Mouse (Mus musculus) stomach, postnatal 0 days (tissue): ENCODE data around the gene Togaram2. TPM values are rescaled to one million over a fixed set of nuclear protein-coding genes. Genes with fewer than 3 reads are reported as not detected.

Experiments
- ATAC-seq: fragments of 200-750 bp; cut with Nextera tagmentation; 2 replicates; pipeline ENCODE4 v1.8.0; 2017; ENCODE audit not compliant: low FRiP score, low TSS enrichment
- DNase-seq: peaks from one replicate; pipeline ENCODE4 v3.0.0-alpha.2; 2016; ENCODE audit warnings: low spot score
- H3K27ac ChIP-seq: fragments of 300-500 bp; sonication (generic); replicated peaks from 2 replicates; pipeline ENCODE4 v1.5.1; 2014; ENCODE audit warnings: mild to moderate bottlenecking, control low read depth
- H3K27me3 ChIP-seq: fragments of 300-500 bp; sonication (generic); 2 replicates; pipeline ENCODE4 v1.6.1; 2014; ENCODE audit warnings: low read length; ENCODE audit not compliant: control insufficient read depth, insufficient read depth
- H3K36me3 ChIP-seq: fragments of 300-500 bp; sonication (generic); 2 replicates; pipeline ENCODE4 v1.6.1; 2014; ENCODE audit warnings: low read length, mixed read lengths; ENCODE audit not compliant: control insufficient read depth, insufficient read depth
- H3K4me1 ChIP-seq: fragments of 300-500 bp; sonication (generic); replicated peaks from 2 replicates; pipeline ENCODE4 v1.6.1; 2014; ENCODE audit warnings: antibody characterized with exemption; ENCODE audit not compliant: control insufficient read depth, insufficient read depth
- H3K4me2 ChIP-seq: fragments of 300-500 bp; sonication (generic); replicated peaks from 2 replicates; pipeline ENCODE4 v1.6.1; 2014; ENCODE audit warnings: low read depth, mild to moderate bottlenecking, control low read depth, moderate library complexity
- H3K4me3 ChIP-seq: fragments of 300-500 bp; sonication (generic); 2 replicates; pipeline ENCODE4 v1.5.1; 2014; ENCODE audit warnings: low read depth, low read length, control low read depth
- H3K9ac ChIP-seq: fragments of 300-500 bp; sonication (generic); 2 replicates; pipeline ENCODE4 v1.6.1; 2014; ENCODE audit warnings: mild to moderate bottlenecking, low read length, control low read depth, mixed read lengths
- H3K9me3 ChIP-seq: fragments of 300-500 bp; sonication (generic); 2 replicates; pipeline ENCODE4 v1.6.1; 2016; ENCODE audit warnings: low read length; ENCODE audit not compliant: control insufficient read depth
- CTCF ChIP-seq: IDR thresholded peaks from 2 replicates; pipeline ENCODE4 v1.5.1; 2016; ENCODE audit warnings: antibody characterized with exemption, low read depth, mild to moderate bottlenecking, moderate library complexity
- EP300 ChIP-seq: optimal IDR thresholded peaks from 2 replicates; pipeline ENCODE3; 2016; ENCODE audit warnings: antibody characterized with exemption
- WGBS: fragments of 180-500 bp; shearing (Covaris S2); extraction: QIAGEN DNeasy Blood & Tissue Kit; methylation state at CpG from one replicate; pipeline ENCODE4 v1.1.7; 2014; 5-methylcytosine and 5-hydroxymethylcytosine counted together
- polyA plus RNA-seq: library from polyadenylated mRNA; unstranded; fragments of >200 nt; fragmentation: Nextera tagmentation; extraction: Ambion mirVana; gene quantifications from 2 replicates; pipeline ENCODE4 v1.2.1, GENCODE M21; 2015

Gene Togaram2
- polyA plus RNA-seq, 1 experiment from 2014 or later: 0.55 TPM

DNA sequence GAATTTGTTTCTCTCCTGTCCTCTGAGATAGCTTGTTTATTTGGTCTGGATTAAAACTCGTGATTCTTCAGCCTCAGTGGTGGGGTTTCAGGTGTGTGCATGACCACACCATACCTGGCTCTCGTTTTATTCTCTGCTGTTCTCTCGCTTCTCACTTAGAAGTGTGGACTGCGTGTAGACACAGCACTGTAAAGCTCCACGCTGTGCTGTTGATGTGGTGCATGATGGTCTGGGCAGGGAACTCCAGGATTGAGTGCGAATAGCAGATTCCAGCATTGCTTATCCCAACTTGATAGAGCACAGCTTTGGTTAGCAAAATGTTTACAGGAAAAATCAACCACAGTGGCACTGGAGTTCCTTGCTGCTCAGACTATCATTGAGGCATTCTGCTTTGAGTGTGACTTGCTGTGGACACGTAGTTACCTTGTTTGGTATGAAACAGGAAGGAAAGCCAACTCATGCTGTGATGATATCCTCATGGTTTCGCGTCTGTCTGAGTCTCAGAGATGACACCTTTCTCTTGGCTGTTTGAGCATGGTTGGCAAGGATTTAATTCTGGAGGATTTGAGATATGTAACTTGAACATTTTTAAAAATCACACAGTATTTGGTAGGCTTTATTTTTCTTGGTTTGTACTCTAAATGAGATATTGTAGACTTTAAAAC lies 32.5 kb upstream of the Togaram2 start:
- peaks cover 12% of the 10 kb centered on the region; the same call in 1 of the 2 replicates for H3K36me3 ChIP-seq
- H3K9ac ChIP-seq: no peak overlapping the region
- 86% methylated on average over 9 of the region's 9 CpGs for WGBS
- no peaks in the 10 kb centered on the region for H3K9me3 ChIP-seq
- no peak overlapping the region for H3K4me3 ChIP-seq
- H3K27ac ChIP-seq: no peak overlapping the region
- DNase-seq (no peak), ATAC-seq (no peak)
- H3K4me1 ChIP-seq: no peaks in the 10 kb centered on the region
- no peaks in the 10 kb centered on the region for H3K27me3 ChIP-seq
- TF ChIP-seq EP300 (no peak), CTCF (no peak)
- no peak overlapping the region for H3K4me2 ChIP-seq

DNA sequence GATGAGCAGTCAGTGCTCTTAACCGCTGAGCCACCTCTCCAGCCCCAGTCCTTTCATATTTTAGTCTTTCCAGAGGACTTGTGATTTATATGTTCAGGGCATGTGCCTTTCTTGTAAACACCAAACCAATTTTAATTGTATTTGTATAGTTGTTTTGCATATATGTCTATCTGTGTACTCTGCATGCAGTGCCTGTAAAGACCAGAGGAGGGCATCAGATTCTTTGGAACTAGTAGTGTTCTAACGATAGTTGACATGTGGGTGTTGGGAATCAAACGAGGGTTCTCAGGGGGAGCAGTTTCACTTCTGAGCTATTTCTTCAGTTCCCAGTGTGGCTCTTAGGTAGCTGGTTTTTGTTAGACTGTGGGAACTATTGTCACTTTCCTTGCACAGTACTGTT lies 30.9 kb upstream of the Togaram2 start:
- Histone ChIP-seq H3K4me3 (no peak overlapping the region), H3K36me3 (peaks cover 12% of the 10 kb centered on the region; the same call in 1 of the 2 replicates), H3K27me3 (no peaks in the 10 kb centered on the region), H3K27ac (no peak overlapping the region), H3K9ac (no peak overlapping the region), H3K4me1 (no peaks in the 10 kb centered on the region), H3K9me3 (no peaks in the 10 kb centered on the region), H3K4me2 (no peak overlapping the region)
- ATAC-seq (no peak), DNase-seq (no peak)
- 84% methylated on average over 3 of the region's 3 CpGs for WGBS
- TF ChIP-seq EP300 (no peak), CTCF (peak; percentile 39)

DNA sequence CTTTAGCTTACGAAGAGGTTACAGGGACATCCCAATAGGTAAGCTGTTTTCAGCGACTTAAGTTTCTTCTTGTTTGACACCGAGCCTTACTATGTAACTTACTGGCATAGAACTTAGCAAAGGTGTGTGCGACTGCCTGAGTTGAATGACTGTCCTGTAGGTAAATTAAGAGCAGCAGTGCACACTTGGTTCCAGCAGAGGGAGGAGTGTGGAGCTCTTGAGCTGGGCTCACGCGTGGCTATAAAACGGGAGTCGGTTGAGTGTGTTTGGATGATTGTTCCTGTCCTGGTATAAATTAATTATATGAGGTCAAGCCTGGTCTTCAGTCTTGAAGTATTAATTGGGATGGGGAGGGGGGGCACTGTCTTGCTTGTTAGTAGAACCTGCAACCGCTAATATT lies 23.1 kb upstream of the Togaram2 start:
- Histone ChIP-seq H3K9me3 (no peaks in the 10 kb centered on the region), H3K4me2 (no peak overlapping the region), H3K4me3 (no peak overlapping the region), H3K4me1 (no peaks in the 10 kb centered on the region), H3K9ac (no peak overlapping the region), H3K27me3 (no peaks in the 10 kb centered on the region), H3K36me3 (peaks cover 18% of the 10 kb centered on the region), H3K27ac (no peak overlapping the region)
- whole genome bisulfite sequencing: 88% methylated on average over 9 of the region's 9 CpGs
- TF ChIP-seq CTCF (peak; percentile 44), EP300 (no peak)
- ATAC-seq (no peak), DNase-seq (no peak)

DNA sequence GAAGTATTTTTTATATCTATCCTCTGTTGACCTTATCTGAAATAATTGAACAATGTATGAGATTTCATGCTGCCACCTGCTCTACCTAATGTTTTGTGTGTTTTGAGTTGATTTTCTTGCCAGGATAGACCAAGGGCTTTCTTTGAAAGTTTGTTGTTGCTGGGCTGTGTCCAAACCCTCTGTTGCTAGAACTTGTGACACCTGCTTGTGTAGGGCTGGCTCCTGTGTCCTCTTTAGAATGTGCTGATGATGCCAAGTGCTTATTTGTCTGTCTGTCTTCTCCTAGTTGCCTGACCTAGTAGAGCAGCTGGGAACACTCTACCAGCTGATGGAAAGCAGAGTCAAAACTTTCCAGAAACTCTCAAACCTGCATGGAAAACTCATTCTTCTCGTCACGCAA lies 20.6 kb upstream of the Togaram2 start:
- no peak overlapping the region for H3K4me3 ChIP-seq
- H3K4me1 ChIP-seq: no peaks in the 10 kb centered on the region
- DNase-seq (no peak), ATAC-seq (no peak)
- 71% methylated on average over 2 of the region's 2 CpGs for WGBS
- H3K9ac ChIP-seq: no peak overlapping the region
- H3K9me3 ChIP-seq: no peaks in the 10 kb centered on the region
- H3K27me3 ChIP-seq: no peaks in the 10 kb centered on the region
- TF ChIP-seq EP300: no peak
- TF ChIP-seq CTCF: no peak
- H3K4me2 ChIP-seq: no peak overlapping the region
- peaks cover 22% of the 10 kb centered on the region for H3K36me3 ChIP-seq
- H3K27ac ChIP-seq: no peak overlapping the region

DNA sequence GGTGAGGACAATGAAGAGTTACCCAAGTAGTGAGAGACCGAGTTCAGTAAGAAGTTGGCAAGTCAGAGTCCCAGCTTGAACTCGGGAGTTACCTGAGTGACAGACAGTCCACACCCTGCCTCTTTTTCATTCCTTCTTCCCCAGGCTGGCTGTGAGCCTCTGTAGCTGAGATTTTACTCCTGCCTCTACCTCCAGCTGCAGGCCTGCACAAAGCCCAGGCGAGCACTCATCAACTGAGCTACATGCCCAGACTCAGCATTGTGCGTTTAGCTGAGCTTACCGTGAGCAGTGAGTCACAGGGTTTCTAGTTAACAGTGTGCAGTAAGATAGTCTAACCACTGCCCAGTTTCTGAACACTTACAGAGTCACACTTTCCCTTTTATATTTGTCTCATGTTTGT lies 20.1 kb upstream of the Togaram2 start:
- Histone ChIP-seq H3K9me3 (no peaks in the 10 kb centered on the region), H3K4me1 (no peaks in the 10 kb centered on the region), H3K36me3 (peaks cover 24% of the 10 kb centered on the region), H3K27me3 (no peaks in the 10 kb centered on the region), H3K4me3 (no peak overlapping the region), H3K27ac (no peak overlapping the region), H3K4me2 (no peak overlapping the region), H3K9ac (no peak overlapping the region)
- no peak for ATAC-seq
- DNase-seq: no peak
- 57% methylated on average over 5 of the region's 5 CpGs for WGBS
- TF ChIP-seq EP300 (no peak), CTCF (no peak)

DNA sequence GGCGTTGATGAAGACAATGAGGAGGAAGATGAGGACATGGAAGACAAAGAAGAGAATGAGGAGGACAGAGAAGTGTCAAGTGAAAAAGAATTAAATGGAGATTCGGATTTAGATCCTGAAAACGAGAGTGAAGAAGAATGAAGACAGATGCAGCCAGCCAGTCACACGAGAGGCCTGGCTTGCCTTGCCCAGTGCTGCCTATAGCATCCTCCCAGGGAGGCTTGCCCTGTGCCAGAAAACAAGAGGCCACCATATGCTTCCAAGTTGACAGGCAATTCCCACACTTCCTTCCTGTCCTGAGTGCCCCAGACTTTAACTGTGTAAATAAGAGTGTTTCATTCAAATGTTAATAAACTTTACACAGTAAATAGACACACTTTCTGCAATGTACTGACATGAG lies 15.5 kb upstream of the Togaram2 start:
- Histone ChIP-seq H3K27me3 (no peaks in the 10 kb centered on the region), H3K36me3 (peaks cover 17% of the 10 kb centered on the region), H3K27ac (no peak overlapping the region), H3K9me3 (no peaks in the 10 kb centered on the region), H3K4me1 (no peaks in the 10 kb centered on the region), H3K4me3 (no peak overlapping the region), H3K4me2 (no peak overlapping the region), H3K9ac (no peak overlapping the region)
- TF ChIP-seq EP300 (no peak), CTCF (no peak)
- DNase-seq (no peak), ATAC-seq (no peak)
- WGBS: 82% methylated on average over 4 of the region's 4 CpGs
